Mouse (Mus musculus) ovary, postnatal 14 days (tissue): ENCODE results near the gene Hist1h2ad.
A peak's percentile ranks its signal among the peaks of the same experiment; 100 is the strongest.
"Not testable (repeated sequence)": the region's sequence is repeated elsewhere in the genome, so short reads cannot be mapped to it uniquely, and the experiment has no call there.

Experiments used
- DNase-seq: peaks from one replicate; pipeline ENCODE4 v3.0.0; 2022; ENCODE audit warnings: low spot score

Gene Hist1h2ad

GRCm38 (mm10) chr13:23584331-23584730, 10.2 kb downstream of the Hist1h2ad start:
- DNase-seq, result no peak

GRCm38 (mm10) chr13:23585029-23585441, 10.9 kb downstream of the Hist1h2ad start:
- peak; percentile 58 for DNase-seq

- DNase-seq, result peak; percentile 51
These were observed 11.4 kb downstream of the Hist1h2ad start for GRCm38 (mm10) chr13:23585442-23586098.

GRCm38 (mm10) chr13:23586099-23586939, 12.1 kb downstream of the Hist1h2ad start:
- DNase-seq, result no peak

DNA sequence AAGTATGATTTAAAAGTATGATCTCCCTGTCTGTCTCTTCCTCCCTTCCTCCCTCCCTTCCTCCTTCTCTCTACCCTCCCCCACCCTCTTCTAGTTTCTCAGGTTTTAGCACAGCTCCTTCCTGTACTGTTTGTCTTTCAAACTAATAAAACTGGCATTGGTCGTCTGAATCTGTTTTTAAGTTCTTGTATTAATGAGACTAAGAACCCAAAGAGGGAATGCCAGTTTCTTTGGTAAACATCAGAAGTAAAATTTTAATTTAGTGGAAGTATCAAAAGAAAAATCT, 12.7 kb downstream of the Hist1h2ad start:
- no peak for DNase-seq

DNA sequence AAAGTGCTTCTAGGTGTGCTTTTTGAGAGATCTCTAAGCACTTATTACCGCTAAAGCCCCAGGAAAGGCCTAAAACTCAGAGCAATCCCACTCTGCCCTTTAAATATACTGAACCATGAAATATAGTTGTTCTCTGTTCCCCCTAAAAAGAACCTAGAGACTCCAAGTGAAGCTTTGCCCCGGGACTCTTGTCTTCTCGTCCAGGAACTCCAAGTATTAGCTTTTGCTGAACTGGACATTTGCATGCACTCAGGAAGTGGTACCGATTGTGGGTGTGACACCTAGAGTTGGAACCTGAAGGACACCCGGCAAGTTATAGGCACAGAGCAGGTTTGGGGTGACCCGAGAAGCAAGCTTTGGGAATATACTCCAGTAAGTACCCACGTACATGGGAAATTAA, 17.0 kb downstream of the Hist1h2ad start:
- no peak for DNase-seq

GRCm38 (mm10) chr13:23591886-23592285, 17.7 kb downstream of the Hist1h2ad start:
- DNase-seq, result not testable (repeated sequence)

DNA sequence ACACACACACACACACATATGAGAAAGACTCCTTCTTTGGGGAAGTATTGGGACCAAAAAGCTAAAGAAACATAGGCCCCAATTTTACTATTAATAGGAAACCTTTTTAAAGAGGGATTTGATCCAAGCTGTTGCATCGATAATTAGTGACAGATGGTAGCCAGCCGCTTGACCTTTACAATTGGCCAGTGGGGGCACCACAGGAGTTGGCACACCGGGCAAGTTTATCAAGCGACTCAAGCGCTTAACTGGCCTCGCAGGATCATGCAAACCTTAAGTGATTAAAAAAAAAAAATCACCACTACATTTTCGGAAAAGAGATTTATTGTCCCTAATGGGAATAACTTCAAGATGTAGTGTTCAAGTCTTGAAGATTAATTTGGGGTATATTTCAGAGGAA, 18.4 kb downstream of the Hist1h2ad start:
- DNase-seq, result no peak

DNA sequence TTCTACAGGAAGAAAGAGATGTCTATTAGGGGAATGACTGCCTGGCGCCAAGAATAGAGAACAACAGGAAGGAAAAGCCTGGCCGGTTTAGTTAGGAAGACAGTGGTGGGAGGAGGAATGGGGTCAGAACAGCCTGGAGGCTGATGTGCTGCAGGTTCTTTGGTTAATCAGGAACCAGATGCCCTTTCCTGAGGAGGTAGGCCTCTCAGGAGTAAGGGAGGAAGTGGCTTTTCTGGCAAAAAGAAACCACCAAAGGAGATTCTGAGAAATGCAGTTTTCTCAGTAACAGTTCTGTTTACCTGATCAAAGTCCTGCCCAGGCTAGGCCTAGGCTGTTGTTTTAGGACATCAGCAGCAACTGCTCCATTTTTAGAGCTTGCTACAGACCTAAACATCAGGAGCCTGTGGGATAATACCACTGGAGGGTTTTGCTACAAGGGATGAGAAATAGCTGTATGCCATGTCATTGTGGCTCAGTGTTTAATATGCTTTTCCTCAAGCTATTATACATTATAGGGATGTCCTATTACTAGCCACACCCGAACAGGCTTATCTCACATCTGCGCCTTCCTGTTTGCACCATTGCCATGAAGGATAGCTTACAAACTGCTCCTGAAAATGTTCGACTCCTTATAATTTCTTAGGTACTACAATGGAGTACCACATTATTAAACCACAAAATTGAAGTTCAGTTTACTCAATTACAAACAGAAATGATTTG, 19.0 kb downstream of the Hist1h2ad start:
- DNase-seq, result no peak

DNA sequence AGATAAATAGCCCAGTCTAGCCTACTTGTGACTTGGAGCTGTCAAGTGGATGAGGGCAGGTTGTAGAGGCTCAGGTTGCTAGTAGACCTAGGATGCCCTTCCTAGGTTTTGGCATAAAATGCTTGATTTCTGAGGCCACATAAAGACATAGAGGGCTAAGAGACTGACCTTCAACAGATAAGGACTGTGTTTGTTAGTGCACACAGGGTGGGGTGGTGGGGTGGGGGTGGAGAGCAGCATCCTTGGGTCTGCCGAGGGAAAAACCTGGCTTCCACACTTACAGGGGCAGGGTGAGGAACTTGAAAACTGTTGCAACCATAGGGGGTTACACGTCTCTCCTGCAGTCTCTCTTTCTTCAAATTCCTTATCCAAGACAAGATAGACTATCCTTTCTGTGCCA, 21.0 kb downstream of the Hist1h2ad start:
- DNase-seq, result no peak

DNA sequence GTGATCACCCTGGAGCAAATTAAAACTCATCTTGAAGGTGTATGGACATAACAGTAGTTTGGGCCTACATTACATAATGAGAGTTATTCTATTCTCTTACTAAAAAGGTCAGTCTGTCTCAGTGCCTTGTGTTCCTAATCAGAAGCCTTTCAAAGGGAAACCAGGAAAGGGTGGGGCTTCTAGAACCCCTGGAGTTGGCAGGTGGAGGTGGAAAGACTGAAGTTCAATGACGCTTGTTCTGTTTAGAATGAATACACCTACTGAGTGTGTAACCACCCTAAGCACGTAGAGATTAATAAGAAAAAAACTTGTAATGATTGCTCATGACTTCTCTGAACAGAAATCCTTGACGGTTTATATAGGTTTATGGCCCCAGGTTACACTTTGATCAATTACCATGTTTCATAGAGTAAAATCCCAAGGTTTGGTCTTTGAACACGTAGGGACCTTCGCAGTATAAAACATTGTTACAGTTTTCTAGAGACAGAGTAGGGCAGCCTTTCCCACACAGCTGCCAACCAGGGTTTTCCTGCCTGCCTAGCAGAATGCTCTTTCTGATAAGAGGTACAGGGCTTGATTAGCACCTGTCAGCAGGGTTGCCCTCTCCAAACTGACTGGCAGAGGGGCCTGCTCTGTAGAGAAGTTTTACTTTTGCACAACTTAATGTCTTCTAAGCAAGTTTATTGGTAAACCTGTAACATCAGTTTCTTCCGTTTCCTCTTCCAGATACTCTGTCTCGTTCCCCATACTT, 21.6 kb downstream of the Hist1h2ad start:
- DNase-seq, result no peak

GRCm38 (mm10) chr13:23597957-23598356, 23.8 kb downstream of the Hist1h2ad start:
- peak; percentile 79 for DNase-seq

DNA sequence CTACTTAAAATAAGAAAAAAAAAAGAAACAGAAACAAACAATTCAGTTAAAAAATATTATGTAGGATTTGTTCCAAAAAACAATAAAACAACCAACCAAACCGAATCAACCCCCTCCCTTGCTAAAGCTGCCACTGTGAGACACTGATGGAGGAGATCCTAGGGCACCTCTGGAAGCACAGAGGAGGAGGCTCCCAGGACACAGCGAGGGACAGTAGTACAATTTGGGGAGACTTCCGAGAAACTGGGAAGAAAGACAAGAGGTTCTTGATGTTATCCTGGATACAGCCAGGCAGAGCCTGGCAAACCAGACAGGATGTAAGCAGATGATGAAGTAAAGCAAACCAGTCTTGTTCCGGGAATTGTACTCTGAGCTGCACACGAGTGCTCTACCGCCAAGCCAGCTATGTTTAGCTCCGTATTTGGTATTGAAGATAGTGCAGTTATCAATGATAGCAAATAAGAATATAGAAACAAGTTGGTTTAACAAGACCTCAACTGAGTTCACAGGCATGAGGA, 29.1 kb downstream of the Hist1h2ad start:
- no peak for DNase-seq

- DNase-seq, result no peak
These were observed 30.3 kb downstream of the Hist1h2ad start for GRCm38 (mm10) chr13:23604452-23604851.

DNA sequence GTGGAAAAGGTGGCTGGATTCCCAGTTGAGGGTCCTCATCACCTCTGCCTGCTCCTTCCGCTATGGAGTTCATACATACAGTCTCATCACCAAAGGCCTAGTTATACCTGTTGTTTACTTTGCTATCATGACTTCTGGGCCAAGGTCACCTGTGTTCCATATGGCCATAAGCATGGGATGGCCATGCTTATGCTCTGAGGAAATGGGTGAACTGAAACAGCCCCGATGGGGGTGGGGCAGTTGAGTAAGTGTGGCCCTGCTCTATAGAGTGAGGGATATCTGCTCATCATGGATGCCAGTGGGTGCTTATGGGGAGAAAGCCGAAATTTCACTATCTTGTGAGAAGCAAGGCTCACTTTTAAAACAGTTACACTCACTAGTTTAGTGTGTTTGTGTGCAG, 30.9 kb downstream of the Hist1h2ad start:
- DNase-seq, result no peak

DNA sequence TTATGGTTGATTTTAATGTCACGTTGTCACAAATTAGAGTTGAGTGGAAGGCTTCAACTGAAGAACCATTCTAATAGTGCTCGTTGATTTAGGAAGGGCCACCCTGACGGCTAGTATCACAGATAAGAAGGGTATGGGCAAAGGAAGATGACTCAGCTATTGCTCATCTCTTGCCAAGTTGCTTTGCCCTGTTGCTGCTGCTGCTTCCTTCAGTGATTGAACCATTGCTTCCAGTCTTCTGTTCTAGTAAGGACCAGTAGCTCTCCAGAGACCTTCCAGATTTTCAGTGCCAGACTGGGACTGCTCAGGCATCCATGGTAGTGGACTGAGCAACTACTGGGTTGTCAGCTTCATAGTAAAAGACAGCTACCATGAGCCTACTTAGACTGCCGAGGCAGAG, 35.0 kb downstream of the Hist1h2ad start:
- no peak for DNase-seq

GRCm38 (mm10) chr13:23609844-23610243, 35.7 kb downstream of the Hist1h2ad start:
- no peak for DNase-seq

- DNase-seq, result no peak
These were observed 36.2 kb downstream of the Hist1h2ad start for GRCm38 (mm10) chr13:23610393-23610792.

- no peak for DNase-seq
These were observed 37.5 kb downstream of the Hist1h2ad start for GRCm38 (mm10) chr13:23611638-23612037.

GRCm38 (mm10) chr13:23620056-23620732, 46.0 kb downstream of the Hist1h2ad start:
- no peak for DNase-seq

DNA sequence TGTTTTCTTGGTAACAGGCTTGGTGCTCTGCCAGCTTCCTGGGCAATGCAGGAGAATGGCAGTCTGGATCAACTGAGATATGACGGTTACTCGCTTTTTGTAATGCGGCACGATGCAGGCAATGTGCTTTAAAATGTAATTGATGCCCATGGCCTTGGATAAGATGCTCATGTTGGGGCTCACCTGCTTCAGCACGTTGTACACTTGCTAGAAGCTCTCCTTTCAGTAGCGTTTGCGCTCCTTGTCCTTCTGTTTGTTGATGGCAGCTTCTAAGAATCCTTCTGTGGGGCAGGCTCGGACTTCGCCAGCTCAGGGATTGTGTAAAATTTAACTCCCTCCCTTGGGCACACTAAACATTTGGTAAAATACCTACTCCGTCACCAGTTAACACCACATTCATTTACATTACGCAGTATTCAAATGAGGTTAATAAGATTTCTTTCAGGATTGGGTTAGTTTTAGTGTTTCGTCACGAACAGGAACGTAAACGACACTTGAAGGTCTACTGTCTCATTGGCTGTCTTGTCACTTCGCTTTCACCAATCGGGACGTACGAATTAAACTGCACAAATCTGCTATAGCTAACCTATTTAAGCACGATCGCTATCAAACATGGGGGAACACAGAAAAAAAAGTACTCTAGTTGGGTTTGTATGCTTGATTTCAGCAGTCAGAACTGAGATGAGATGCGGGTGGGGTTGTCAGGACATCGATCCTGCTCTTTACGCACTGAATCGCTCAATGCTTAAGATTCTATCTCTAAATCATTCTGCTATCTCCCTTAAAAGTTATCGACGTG, 46.8 kb downstream of the Hist1h2ad start, which contains the start of gene Hist1h2be:
Gene Hist1h2be, minus strand, starts transcription at position 392 of the 799 bp plus-strand sequence.
- DNase-seq, result peak; percentile 54
